Mouse (Mus musculus) 3134 (cell line): ENCODE results near the gene Zfp91.
"Not testable (repeated sequence)": the region's sequence is repeated elsewhere in the genome, so short reads cannot be mapped to it uniquely, and the experiment has no call there.

Experiments used
- DNase-seq: peaks from one replicate; pipeline ENCODE4 v3.0.0-alpha.2; 2011; ENCODE audit warnings: low spot score; ENCODE audit not compliant: insufficient read length; ENCODE audit errors: extremely low read depth

Gene Zfp91

GRCm38 (mm10) chr19:12794056-12795044 is 1.6 kb downstream of the Zfp91 start:
- DNase-seq, result peak; percentile 88

- DNase-seq, result no peak
Measured at GRCm38 (mm10) chr19:12792374-12792773, 3.6 kb downstream of the Zfp91 start.

GRCm38 (mm10) chr19:12787721-12788120 is 8.2 kb downstream of the Zfp91 start:
- no peak for DNase-seq

DNA sequence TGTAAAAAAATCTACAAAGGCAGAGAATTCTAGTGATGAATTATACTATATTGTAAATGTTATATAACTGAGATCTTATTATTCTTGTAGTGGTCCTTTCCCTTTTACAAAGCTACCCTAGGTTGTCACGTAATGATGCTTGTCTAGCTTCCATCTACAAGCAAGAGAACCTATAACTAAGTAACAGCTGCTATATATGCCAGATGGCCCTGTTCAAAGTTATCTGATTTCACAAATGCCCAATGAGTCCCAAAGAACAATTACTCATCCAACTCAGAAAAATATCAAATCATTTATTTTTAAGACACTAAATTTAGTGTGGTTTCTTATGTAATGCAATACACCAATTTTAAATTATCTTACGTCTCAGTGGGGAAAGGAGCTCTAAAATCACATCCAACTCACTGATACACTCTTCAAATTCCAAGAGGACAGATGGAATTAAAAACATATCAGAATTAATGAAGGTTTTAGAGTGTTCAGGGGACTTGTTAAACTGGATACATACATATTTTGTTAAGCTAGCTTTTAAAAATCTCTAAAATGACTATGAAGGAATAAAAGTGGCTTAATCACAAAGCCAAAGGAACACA is 9.0 kb downstream of the Zfp91 start:
- DNase-seq, result no peak

GRCm38 (mm10) chr19:12780437-12780836 is 15.5 kb downstream of the Zfp91 start:
- DNase-seq, result no peak

DNA sequence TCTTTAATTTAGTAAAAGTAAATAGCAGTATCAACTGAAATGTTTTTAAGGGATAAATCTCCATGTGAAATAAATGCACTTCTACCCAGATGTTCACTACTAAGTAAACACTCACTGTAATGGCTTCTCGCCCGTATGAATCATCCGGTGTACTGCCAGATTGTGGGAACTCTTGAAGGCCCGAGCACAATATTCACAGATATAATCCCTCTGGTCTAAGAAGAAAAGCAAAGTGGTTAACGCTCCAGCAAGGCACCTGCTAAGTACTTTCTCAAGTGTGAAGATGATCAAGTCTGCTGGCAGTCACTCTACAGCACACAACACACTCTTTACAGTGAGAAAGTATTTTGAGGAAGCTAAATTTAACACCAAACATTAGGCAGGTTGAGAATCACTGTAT is 25.0 kb downstream of the Zfp91 start:
- DNase-seq, result peak; percentile 21

DNA sequence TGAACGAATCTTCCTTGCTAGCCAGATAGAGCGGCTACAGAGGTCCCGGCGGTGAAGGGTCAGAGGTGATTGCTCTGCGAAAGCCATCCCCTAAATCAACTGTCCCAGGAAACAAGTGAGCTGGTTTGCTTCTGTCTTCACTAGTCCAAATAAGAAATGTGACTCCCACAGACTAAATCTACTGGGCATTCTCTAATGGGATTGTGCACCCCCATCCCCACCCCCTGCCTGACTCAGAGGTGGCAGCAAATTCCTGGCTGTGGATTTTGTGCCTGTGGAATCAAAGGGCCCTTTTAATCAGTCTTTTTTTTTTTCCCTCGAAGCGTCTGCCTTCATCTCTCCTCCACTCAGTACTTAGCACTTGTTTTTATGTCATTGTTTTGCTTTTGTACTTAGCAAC is 30.6 kb downstream of the Zfp91 start, which contains the start of gene Cntf:
Cntf (minus strand) TSS at position 325 of the 400 bp plus-strand sequence.
- no peak for DNase-seq

DNA sequence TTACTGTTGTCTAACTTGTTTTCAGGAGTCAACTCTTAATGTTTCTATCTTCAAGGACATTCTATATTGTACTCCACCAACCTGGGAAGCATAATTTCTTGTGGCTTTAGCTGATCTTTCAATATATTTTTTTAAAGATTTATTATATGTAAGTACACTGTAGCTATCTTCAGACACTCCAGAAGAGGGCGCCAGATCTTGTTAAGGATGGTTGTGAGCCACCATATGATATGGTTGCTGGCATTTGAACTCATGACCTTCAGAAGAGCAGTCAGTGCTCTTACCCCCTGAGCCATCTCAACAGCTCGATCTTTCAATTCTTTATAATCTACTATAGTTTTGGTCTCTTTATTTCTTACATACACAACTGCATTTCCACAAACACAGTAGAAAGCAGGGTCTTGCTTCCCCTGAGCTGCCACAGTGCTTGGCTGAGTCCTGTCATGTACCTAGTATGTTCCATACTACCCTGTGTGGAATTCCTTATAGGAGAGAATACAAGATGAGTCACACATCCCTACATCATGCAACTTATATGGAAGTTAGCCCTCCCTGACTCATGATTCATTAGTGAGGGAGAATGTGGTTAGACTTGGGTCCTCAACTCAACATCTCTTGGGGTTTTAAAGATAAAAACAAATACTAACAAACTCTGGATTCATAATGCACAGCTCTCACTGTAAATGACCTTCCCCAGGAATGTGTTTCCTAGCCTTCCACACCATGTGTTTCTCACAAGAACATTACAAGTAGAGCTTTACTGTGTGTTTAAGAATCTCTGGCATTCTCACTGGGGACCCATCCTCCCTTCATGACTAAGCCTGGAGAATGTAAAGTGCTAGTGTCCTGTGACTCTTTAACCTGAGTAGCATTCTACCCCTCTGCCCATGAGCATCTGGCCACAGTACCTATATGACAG is 33.5 kb downstream of the Zfp91 start:
- no peak for DNase-seq

DNA sequence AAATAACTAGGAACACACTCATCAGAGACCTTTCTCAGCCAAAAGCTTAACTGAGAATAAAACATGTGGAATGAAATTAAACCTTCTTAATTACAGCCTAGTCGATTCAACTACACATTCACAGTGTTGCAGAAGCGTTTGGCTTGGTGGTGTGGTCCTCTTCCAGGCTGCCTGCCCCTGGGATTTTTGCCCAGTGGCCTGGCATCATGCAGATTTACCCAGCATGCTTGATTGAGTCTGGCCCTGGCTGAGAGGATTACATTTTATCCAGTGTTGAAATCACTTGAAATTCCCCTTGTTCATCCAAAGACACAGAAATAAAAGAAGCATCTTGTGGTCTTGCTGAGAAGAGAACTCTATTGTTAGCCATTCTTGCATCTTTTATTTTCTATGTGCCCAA is 36.3 kb downstream of the Zfp91 start:
- no peak for DNase-seq

DNA sequence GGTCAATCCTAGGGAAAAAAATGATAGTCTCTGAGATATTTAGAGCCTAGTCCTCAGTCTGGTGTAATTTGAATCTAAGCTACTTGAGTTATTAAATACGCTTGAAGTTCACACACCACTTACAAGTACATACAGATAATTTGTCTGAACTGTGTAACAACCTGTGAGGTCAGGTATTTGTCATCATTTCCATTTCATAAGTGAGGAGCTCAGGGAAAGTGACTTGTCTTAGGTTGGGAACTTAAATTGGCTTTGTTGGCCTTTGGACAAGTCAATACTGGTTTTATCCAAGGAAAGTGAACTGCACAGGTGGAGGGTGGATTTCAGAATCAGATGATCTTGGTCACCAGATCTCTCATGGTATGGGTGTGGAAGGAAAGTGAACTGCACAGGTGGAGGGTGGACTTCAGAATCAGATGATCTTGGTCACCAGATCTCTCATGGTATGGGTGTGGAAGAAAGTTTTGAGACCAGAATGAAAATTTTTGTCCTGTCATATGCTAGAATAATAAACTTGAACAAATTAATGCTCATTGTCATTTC is 36.9 kb downstream of the Zfp91 start:
- no peak for DNase-seq

- DNase-seq, result no peak
Measured at GRCm38 (mm10) chr19:12756286-12756685, 39.6 kb downstream of the Zfp91 start.

GRCm38 (mm10) chr19:12731950-12732349 is 64.0 kb downstream of the Zfp91 start:
- no peak for DNase-seq

GRCm38 (mm10) chr19:12731036-12731435 is 64.9 kb downstream of the Zfp91 start:
- no peak for DNase-seq

- no peak for DNase-seq
Measured at GRCm38 (mm10) chr19:12725851-12726250, 70.1 kb downstream of the Zfp91 start.

DNA sequence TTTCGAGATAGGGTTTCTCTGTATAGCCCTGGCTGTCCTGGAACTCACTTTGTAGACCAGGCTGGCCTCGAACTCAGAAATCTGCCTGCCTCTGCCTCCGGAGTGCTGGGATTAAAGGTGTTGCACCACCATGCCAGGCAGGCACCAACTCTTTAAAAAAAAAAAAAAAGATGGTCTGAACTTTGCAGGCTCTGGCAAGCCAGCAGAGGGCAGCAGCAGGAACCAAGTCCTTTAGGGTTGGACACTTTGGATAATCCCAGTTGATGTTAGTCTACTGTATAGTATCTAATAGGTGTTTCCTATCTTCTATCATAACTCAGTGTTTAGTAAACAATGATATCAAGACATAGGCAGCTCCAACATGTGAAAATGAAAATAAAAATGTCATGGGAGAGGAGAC is 73.6 kb downstream of the Zfp91 start:
- DNase-seq, result no peak

GRCm38 (mm10) chr19:12721596-12721995 is 74.3 kb downstream of the Zfp91 start:
- DNase-seq, result not testable (repeated sequence)

DNA sequence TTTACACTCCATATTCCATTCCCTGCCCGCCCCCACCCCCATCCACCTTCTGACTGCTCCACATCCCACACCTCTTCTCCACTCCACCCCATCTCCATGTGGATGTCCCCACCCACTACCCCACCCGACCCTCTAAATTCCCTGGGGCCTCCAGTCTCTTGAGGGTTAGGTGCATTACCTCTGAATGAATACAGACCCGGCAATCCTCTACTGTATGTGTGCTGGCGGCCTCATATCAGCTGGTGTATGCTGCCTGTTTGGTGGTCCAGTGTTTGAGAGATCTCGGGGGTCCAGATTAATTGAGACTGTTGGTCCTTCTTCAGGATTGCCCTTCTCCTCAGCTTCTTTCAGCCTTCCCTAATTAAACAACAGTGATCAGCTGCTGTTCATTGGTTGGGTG is 75.0 kb downstream of the Zfp91 start:
- DNase-seq, result not testable (repeated sequence)

GRCm38 (mm10) chr19:12720463-12720862 is 75.5 kb downstream of the Zfp91 start:
- DNase-seq, result no peak

- DNase-seq, result no peak
Measured at GRCm38 (mm10) chr19:12719189-12719588, 76.7 kb downstream of the Zfp91 start.
